Mouse (Mus musculus) macrophage (primary cell): ENCODE data around the gene Coq8b. TPM values are rescaled to one million over a fixed set of nuclear protein-coding genes. Genes with fewer than 3 reads are reported as not detected.

Experiments
- H3K27ac ChIP-seq: fragments of 350-480 bp; formaldehyde crosslinking; 2 replicates; pipeline ENCODE4 v1.9.0; 2021
- H3K36me3 ChIP-seq: fragments of 350-480 bp; formaldehyde crosslinking; 2 replicates; pipeline ENCODE4 v1.9.0; 2021; ENCODE audit errors: inconsistent target
- H3K4me3 ChIP-seq: fragments of 350-480 bp; formaldehyde crosslinking; 2 replicates; pipeline ENCODE4 v1.9.0; 2021; ENCODE audit errors: inconsistent target
- H3K79me2 ChIP-seq: fragments of 350-480 bp; formaldehyde crosslinking; 2 replicates; pipeline ENCODE4 v1.9.0; 2021; ENCODE audit errors: inconsistent target
- WGBS: methylation state at CpG from one replicate; pipeline ENCODE4 v1.1.7; 2026; ENCODE audit warnings: inconsistent platforms; ENCODE audit not compliant: missing documents; 5-methylcytosine and 5-hydroxymethylcytosine counted together
- polyA plus RNA-seq: library from polyadenylated mRNA; stranded (reverse); fragments of 250-400 nt; gene quantifications from 3 replicates; pipeline ENCODE4 v1.2.4, GENCODE M21; 2018; ENCODE audit warnings: inconsistent platforms

Coq8b gene
- polyA plus RNA-seq, 1 experiment from 2014 or later, result 17.3 TPM

- H3K79me2 ChIP-seq, result no peaks in the 10 kb centered on the region
- H3K36me3 ChIP-seq, result no peaks in the 10 kb centered on the region
- H3K27ac ChIP-seq, result no peak overlapping the region
- WGBS, result 81% methylated on average over 4 of the region's 4 CpGs
- H3K4me3 ChIP-seq, result no peak overlapping the region
These were observed 67.5 kb downstream of the Coq8b start for GRCm38 (mm10) chr7:27300351-27300750.

GRCm38 (mm10) chr7:27300801-27301200 lies 68.0 kb downstream of the Coq8b start:
- H3K36me3 ChIP-seq, result no peaks in the 10 kb centered on the region
- H3K79me2 ChIP-seq, result no peaks in the 10 kb centered on the region
- H3K4me3 ChIP-seq, result no peak overlapping the region
- WGBS, result 76% methylated on average over 5 of the region's 5 CpGs
- no peak overlapping the region for H3K27ac ChIP-seq

GRCm38 (mm10) chr7:27302172-27302571 lies 69.3 kb downstream of the Coq8b start:
- Histone ChIP-seq H3K4me3 (no peak overlapping the region), H3K27ac (no peak overlapping the region), H3K79me2 (no peaks in the 10 kb centered on the region), H3K36me3 (no peaks in the 10 kb centered on the region)
- WGBS, result 12% methylated on average over 11 of the region's 11 CpGs

- Histone ChIP-seq H3K79me2 (no peaks in the 10 kb centered on the region), H3K36me3 (no peaks in the 10 kb centered on the region), H3K4me3 (no peak overlapping the region), H3K27ac (no peak overlapping the region)
- 91% methylated on average over 17 of the region's 17 CpGs for WGBS
These were observed 72.4 kb downstream of the Coq8b start for GRCm38 (mm10) chr7:27305091-27305730.

- H3K27ac ChIP-seq, result no peak overlapping the region
- H3K36me3 ChIP-seq, result no peaks in the 10 kb centered on the region
- H3K79me2 ChIP-seq, result no peaks in the 10 kb centered on the region
- WGBS, result 79% methylated on average over 23 of the region's 24 CpGs
- no peak overlapping the region for H3K4me3 ChIP-seq
These were observed 73.6 kb downstream of the Coq8b start for GRCm38 (mm10) chr7:27306161-27307160.

GRCm38 (mm10) chr7:27307551-27307950 lies 74.7 kb downstream of the Coq8b start:
- Histone ChIP-seq H3K79me2 (no peaks in the 10 kb centered on the region), H3K27ac (no peak overlapping the region), H3K4me3 (no peak overlapping the region), H3K36me3 (no peaks in the 10 kb centered on the region)
- 78% methylated on average over 9 of the region's 9 CpGs for WGBS

Other genes starting within 250 kb of the Coq8b start
- not detected in 3 replicates for gene Cyp2a12, start 203.9 kb upstream of the Coq8b start, polyA plus RNA-seq
- gene Cyp2f2, start 113.1 kb upstream of the Coq8b start, polyA plus RNA-seq, result not detected in 3 replicates
- not detected in 3 replicates for gene Cyp2t4, start 79.3 kb upstream of the Coq8b start, polyA plus RNA-seq
- 31.1 to 40.6 TPM (median 35.8 TPM) in 3 replicates for gene Egln2, start 66.2 kb upstream of the Coq8b start, polyA plus RNA-seq
- 38.2 to 73.8 TPM (median 68.8 TPM) in 3 replicates for gene Rab4b, start 54.1 kb upstream of the Coq8b start, polyA plus RNA-seq
- not detected in 3 replicates for gene Gm21983, start 51.9 kb upstream of the Coq8b start, polyA plus RNA-seq
- not detected in 3 replicates for gene Mia, start 51.9 kb upstream of the Coq8b start, polyA plus RNA-seq
- gene BC024978, start 37.2 kb upstream of the Coq8b start, polyA plus RNA-seq, result 5.6 to 8.4 TPM (median 6.5 TPM) in 3 replicates
- gene Snrpa, start 36.8 kb upstream of the Coq8b start, polyA plus RNA-seq, result 56.0 to 80.4 TPM (median 77.1 TPM) in 3 replicates
- gene Itpkc, start 4.4 kb upstream of the Coq8b start, polyA plus RNA-seq, result 4.0 to 6.8 TPM (median 6.2 TPM) in 3 replicates
- 2.0 to 3.1 TPM (median 2.4 TPM) in 3 replicates for gene Numbl, start 25.4 kb downstream of the Coq8b start, polyA plus RNA-seq
- not detected in 3 replicates for gene Ltbp4, start 104.7 kb downstream of the Coq8b start, polyA plus RNA-seq
- 21.9 to 44.4 TPM (median 32.6 TPM) in 3 replicates for gene Shkbp1, start 123.0 kb downstream of the Coq8b start, polyA plus RNA-seq
- gene Gm20479, start 124.4 kb downstream of the Coq8b start, polyA plus RNA-seq, result 0.64 to 1.2 TPM in 2 of 3 replicates, not detected in the other
- gene Sptbn4, start 214.7 kb downstream of the Coq8b start, polyA plus RNA-seq, result 0.04 to 0.22 TPM (median 0.16 TPM) in 3 replicates
- gene Blvrb, start 215.0 kb downstream of the Coq8b start, polyA plus RNA-seq, result 251 to 318 TPM (median 262 TPM) in 3 replicates
- gene Sertad3, start 240.7 kb downstream of the Coq8b start, polyA plus RNA-seq, result 9.9 to 24.4 TPM (median 12.1 TPM) in 3 replicates